Mouse (Mus musculus) CH12.LX (cell line): ENCODE measurements at regions not wholly inside any gene's neighbourhood (a gene's known extent, or its start where the extent isn't known, plus 50 kb on each side); places are given as distances from the start of the nearest gene placed in this dataset.

ENCODE experiments used
- DNase-seq: peaks from one replicate; pipeline ENCODE4 v3.0.0-alpha.2; 2013; ENCODE audit errors: extremely low read depth
- H3K27ac ChIP-seq: 2 replicates; pipeline ENCODE4 v1.5.1; 2012; ENCODE audit warnings: low read depth, mild to moderate bottlenecking, control low read depth, moderate library complexity; ENCODE audit not compliant: insufficient read depth
- H3K27me3 ChIP-seq: replicated peaks from 2 replicates; pipeline ENCODE3; 2012; ENCODE audit warnings: inconsistent platforms
- H3K36me3 ChIP-seq, 2 experiments: replicated peaks in 1 of 2; 2 replicates each; pipeline versions ENCODE3 to v1.6.1; 2012; ENCODE audit warnings: inconsistent platforms in 1 of 2, low read length in 1 of 2, mild to moderate bottlenecking in 1 of 2, mixed read lengths in 1 of 2, moderate library complexity in 1 of 2; ENCODE audit not compliant: control insufficient read depth in 1 of 2, insufficient read depth in 1 of 2
- H3K4me1 ChIP-seq, 2 experiments: 2 replicates each; pipeline ENCODE4 v1.6.1; 2012; ENCODE audit warnings: inconsistent platforms in 1 of 2, moderate library complexity in 1 of 2; ENCODE audit not compliant: insufficient read depth in 2 of 2, control insufficient read depth in 1 of 2
- H3K4me2 ChIP-seq: 2 replicates; pipeline ENCODE4 v1.6.1; 2012; ENCODE audit warnings: low read depth, mild to moderate bottlenecking, control low read depth; ENCODE audit not compliant: poor library complexity, insufficient read depth, severe bottlenecking
- H3K4me3 ChIP-seq, 3 experiments: fragments of 150-350 bp in 1 of 3; sonication (generic) in 1 of 3; replicated peaks in 1 of 3; 2 replicates each; pipeline versions ENCODE3 to v1.5.1; 2011 to 2012; ENCODE audit warnings: low read depth in 2 of 3, low read length in 2 of 3, mild to moderate bottlenecking in 2 of 3, moderate library complexity in 2 of 3, control low read depth in 1 of 3, improper control_type of control experiment in 1 of 3, inconsistent platforms in 1 of 3, mixed read lengths in 1 of 3; ENCODE audit not compliant: poor library complexity in 1 of 3
- H3K79me2 ChIP-seq: replicated peaks from 2 replicates; pipeline ENCODE4 v1.6.1; 2012; ENCODE audit warnings: mild to moderate bottlenecking, moderate library complexity; ENCODE audit not compliant: control insufficient read depth, poor library complexity, insufficient read depth, severe bottlenecking; ENCODE audit errors: extremely low read depth
- H3K9ac ChIP-seq: 2 replicates; pipeline ENCODE4 v1.6.1; 2012; ENCODE audit warnings: low read depth, mild to moderate bottlenecking, control low read depth, moderate library complexity; ENCODE audit not compliant: insufficient read depth
- H3K9me3 ChIP-seq: replicated peaks from 2 replicates; pipeline ENCODE3; 2012; ENCODE audit warnings: low read length, inconsistent platforms, mixed read lengths
- BHLHE40 ChIP-seq: IDR thresholded peaks from 2 replicates; pipeline ENCODE4 v1.6.1; 2011; ENCODE audit warnings: mild to moderate bottlenecking, low read depth, low read length, improper control_type of control experiment
- CHD1 ChIP-seq: IDR thresholded peaks from 2 replicates; pipeline ENCODE4 v1.6.1; 2012; ENCODE audit warnings: low read depth, low read length, improper control_type of control experiment, inconsistent platforms
- CHD2 ChIP-seq: IDR thresholded peaks from 2 replicates; pipeline ENCODE4 v1.6.1; 2011; ENCODE audit warnings: low read length, improper control_type of control experiment
- EP300 ChIP-seq: IDR thresholded peaks from 2 replicates; pipeline ENCODE4 v1.6.1; 2011; ENCODE audit warnings: low read length, improper control_type of control experiment
- ETS1 ChIP-seq: conservative IDR thresholded peaks from 2 replicates; pipeline ENCODE4 v1.6.1; 2012; ENCODE audit warnings: low read depth, mild to moderate bottlenecking, inconsistent platforms, low read length, improper control_type of control experiment, moderate library complexity
- MAFK ChIP-seq: IDR thresholded peaks from 2 replicates; pipeline ENCODE4 v1.6.1; 2011; ENCODE audit warnings: low read length, improper control_type of control experiment; ENCODE audit not compliant: insufficient replicate concordance
- MAX ChIP-seq: IDR thresholded peaks from 2 replicates; pipeline ENCODE4 v1.6.1; 2011; ENCODE audit warnings: low read length, improper control_type of control experiment
- MAZ ChIP-seq: IDR thresholded peaks from 2 replicates; pipeline ENCODE4 v1.6.1; 2012; ENCODE audit warnings: low read depth, mild to moderate bottlenecking, inconsistent platforms, low read length, improper control_type of control experiment, moderate library complexity
- MEF2A ChIP-seq: IDR thresholded peaks from 2 replicates; pipeline ENCODE4 v1.6.1; 2014; ENCODE audit warnings: low read depth, mild to moderate bottlenecking, inconsistent platforms, low read length, improper control_type of control experiment, borderline replicate concordance
- NRF1 ChIP-seq: IDR thresholded peaks from 2 replicates; pipeline ENCODE4 v1.6.1; 2014; ENCODE audit warnings: low read depth, mild to moderate bottlenecking, inconsistent platforms, low read length, improper control_type of control experiment, moderate library complexity
- POLR2A ChIP-seq: IDR thresholded peaks from 2 replicates; pipeline ENCODE4 v1.6.1; 2011; ENCODE audit warnings: low read depth, mild to moderate bottlenecking, improper control_type of control experiment, low read length
- POLR2AphosphoS2 ChIP-seq: IDR thresholded peaks from 2 replicates; pipeline ENCODE4 v1.6.1; 2011; ENCODE audit warnings: low read depth, low read length, improper control_type of control experiment
- RAD21 ChIP-seq: IDR thresholded peaks from 2 replicates; pipeline ENCODE4 v1.6.1; 2011; ENCODE audit warnings: low read depth, mild to moderate bottlenecking, low read length, improper control_type of control experiment, moderate library complexity
- RCOR1 ChIP-seq: conservative IDR thresholded peaks from 2 replicates; pipeline ENCODE4 v1.6.1; 2012; ENCODE audit warnings: low read depth, mild to moderate bottlenecking, inconsistent platforms, low read length, improper control_type of control experiment
- TBP ChIP-seq: conservative IDR thresholded peaks from 2 replicates; pipeline ENCODE4 v1.6.1; 2011; ENCODE audit warnings: low read depth, low read length, improper control_type of control experiment
- UBTF ChIP-seq: IDR thresholded peaks from 2 replicates; pipeline ENCODE4 v1.6.1; 2012; ENCODE audit warnings: low read depth, mild to moderate bottlenecking, inconsistent platforms, low read length, improper control_type of control experiment, moderate library complexity
- USF1 ChIP-seq: IDR thresholded peaks from 2 replicates; pipeline ENCODE4 v1.6.1; 2014; ENCODE audit warnings: low read depth, mild to moderate bottlenecking, inconsistent platforms, low read length, improper control_type of control experiment
- USF2 ChIP-seq: conservative IDR thresholded peaks from 2 replicates; pipeline ENCODE4 v1.6.1; 2011; ENCODE audit warnings: low read depth, low read length, improper control_type of control experiment
- ZNF384 ChIP-seq: IDR thresholded peaks from 2 replicates; pipeline ENCODE4 v1.6.1; 2012; ENCODE audit warnings: low read depth, low read length, improper control_type of control experiment, inconsistent platforms
- dilution Hi-C: fragments of 300-500 bp; cut with MboI; formaldehyde crosslinking; loops from 2 replicates; pipeline ENCODE4 v1.14.3; 2020; ENCODE audit warnings: low sequenced_read_pairs; ENCODE audit not compliant: extremely low pct_unique_long_range_greater_than_20kb, extremely low pct_ligation_motif_present
- in situ Hi-C: fragments of 300-500 bp; cut with MboI; formaldehyde crosslinking; loops from 3 replicates; pipeline ENCODE4 v1.14.3; 2019; ENCODE audit warnings: low sequenced_read_pairs, low pct_ligation_motif_present, low pct_unique_long_range_greater_than_20kb, mixed read lengths

GRCm38 (mm10) chr13:44118846-44119245 lies 334.3 kb downstream of the Cd83 start:
- H3K4me1 ChIP-seq: peaks cover 0 to 6% of the 10 kb centered on the region in 2 experiments; a peak in 2 of 4 replicates
- no peaks in the 10 kb centered on the region for H3K27me3 ChIP-seq
- dilution Hi-C loops (no loop called here), in situ Hi-C loops (no loop called here)
- H3K9me3 ChIP-seq: no peaks in the 10 kb centered on the region
- H3K79me2 ChIP-seq: no peaks in the 10 kb centered on the region
- no peak overlapping the region for H3K9ac ChIP-seq
- H3K4me2 ChIP-seq: no peak overlapping the region
- no peak for DNase-seq
- H3K4me3 ChIP-seq: no peak overlapping the region
- H3K36me3 ChIP-seq: no peaks in the 10 kb centered on the region
- no peak overlapping the region for H3K27ac ChIP-seq
- TF ChIP-seq POLR2A (no peak), BHLHE40 (no peak), RAD21 (no peak), TBP (no peak), ETS1 (no peak), RCOR1 (no peak), CHD1 (no peak)

- TF ChIP-seq MAZ (no peak), POLR2AphosphoS2 (no peak), CHD2 (no peak), CHD1 (no peak), MAX (no peak), ZNF384 (no peak), MEF2A (no peak)
- TF ChIP-seq, all 38 proteins: peak for 0
These were observed 336.7 kb downstream of the Cd83 start for GRCm38 (mm10) chr13:44121241-44121671.

GRCm38 (mm10) chr13:44121932-44122331 lies 337.4 kb downstream of the Cd83 start:
- in situ Hi-C loops (no loop called here), dilution Hi-C loops (no loop called here)
- peaks cover 0 to 6% of the 10 kb centered on the region in 2 experiments; a peak in 2 of 4 replicates for H3K4me1 ChIP-seq
- no peaks in the 10 kb centered on the region for H3K9me3 ChIP-seq
- H3K4me3 ChIP-seq: no peak overlapping the region
- 0 out of 2 replicates have a peak overlapping the region, but pooled peaks have one; percentile 9 for H3K4me2 ChIP-seq
- H3K9ac ChIP-seq: no peak overlapping the region
- H3K27me3 ChIP-seq: no peaks in the 10 kb centered on the region
- TF ChIP-seq USF1 (peak; percentile 37), MAFK (no peak), NRF1 (no peak), BHLHE40 (peak; percentile 39), USF2 (0 out of 2 replicates have a peak, but pooled peaks have one; percentile 15), MAX (no peak), EP300 (no peak), POLR2A (no peak), UBTF (no peak)
- no peak overlapping the region for H3K27ac ChIP-seq
- H3K36me3 ChIP-seq: no peaks in the 10 kb centered on the region
- no peak for DNase-seq
- no peaks in the 10 kb centered on the region for H3K79me2 ChIP-seq

More at GRCm38 (mm10) chr13:44121241-44121671, 336.7 kb downstream of the Cd83 start:
- Histone ChIP-seq H3K27me3 (no peaks in the 10 kb centered on the region), H3K9me3 (no peaks in the 10 kb centered on the region), H3K36me3 (no peaks in the 10 kb centered on the region), H3K4me3 (no peak overlapping the region), H3K9ac (no peak overlapping the region), H3K27ac (no peak overlapping the region), H3K79me2 (no peaks in the 10 kb centered on the region), H3K4me2 (no peak overlapping the region), H3K4me1 (peaks cover 0 to 6% of the 10 kb centered on the region in 2 experiments; a peak in 2 of 4 replicates)
- DNase-seq: no peak
- dilution Hi-C loops: no loop called here
- in situ Hi-C loops: no loop called here
